Mouse (Mus musculus) regulatory T cell (primary cell): ENCODE data around the gene Fbxl15.

Source experiments
- in situ Hi-C: fragments of 300-600 bp; cut with MboI, MseI; formaldehyde crosslinking; loops from one replicate; pipeline ENCODE4 v1.15.1; 2025; ENCODE audit warnings: high pct_unique_total_duplicates

Gene Fbxl15

DNA sequence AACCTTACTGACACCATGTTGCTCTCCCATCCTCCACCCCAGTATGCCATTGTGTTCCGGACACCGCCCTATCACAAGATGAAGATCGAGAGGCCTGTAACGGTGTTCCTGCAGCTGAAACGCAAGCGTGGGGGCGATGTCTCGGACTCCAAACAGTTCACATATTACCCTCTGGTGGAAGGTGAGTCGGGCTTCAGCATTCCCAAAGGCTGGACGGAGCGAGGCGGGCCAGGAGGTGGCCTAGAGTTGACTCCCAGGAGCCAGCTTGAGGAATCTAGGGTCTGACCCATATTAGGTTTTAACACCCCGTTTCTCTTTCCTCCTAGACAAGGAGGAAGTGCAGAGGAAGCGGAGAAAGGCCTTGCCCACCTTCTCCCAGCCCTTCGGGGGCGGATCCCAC, 19.7 kb upstream of the Fbxl15 start:
- in situ Hi-C loops, result loop anchor here (5.0 kb wide), 1 partner anchor 511 kb away; no protein-coding TSS in a partner anchor

DNA sequence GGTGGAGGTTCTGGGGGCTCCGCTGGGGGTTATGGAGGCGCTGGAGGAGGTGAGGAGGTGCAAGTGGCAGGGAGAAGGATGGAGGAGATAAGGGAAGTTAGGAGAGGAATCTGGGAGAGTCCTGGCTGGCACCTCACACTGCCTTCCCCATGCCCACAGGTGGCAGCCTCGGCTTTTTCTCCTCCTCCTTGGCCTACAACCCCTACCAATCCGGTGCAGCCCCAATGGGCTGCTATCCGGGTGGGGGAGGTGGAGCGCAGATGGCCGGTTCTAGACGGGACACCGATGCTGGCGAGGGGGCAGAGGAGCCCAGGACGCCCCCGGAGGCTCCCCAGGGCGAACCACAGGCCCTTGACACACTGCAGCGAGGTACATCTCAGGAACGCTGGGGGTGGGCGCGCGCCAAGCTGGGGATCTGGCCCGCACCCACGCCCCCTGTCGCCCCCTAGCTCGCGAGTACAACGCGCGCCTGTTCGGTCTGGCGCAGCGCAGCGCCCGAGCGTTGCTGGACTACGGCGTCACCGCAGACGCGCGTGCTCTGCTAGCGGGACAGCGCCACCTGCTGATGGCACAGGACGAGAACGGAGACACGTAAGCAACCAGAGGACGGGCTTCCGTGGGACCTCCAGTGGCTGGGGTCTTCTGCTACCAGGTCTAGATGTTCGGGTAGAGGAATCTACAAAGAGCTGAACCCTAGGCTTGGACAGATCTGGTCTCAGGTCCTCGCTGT, 19.1 kb upstream of the Fbxl15 start:
- in situ Hi-C loops, result loop anchor here (5.0 kb wide), 1 partner anchor 512 kb away; no protein-coding TSS in a partner anchor

DNA sequence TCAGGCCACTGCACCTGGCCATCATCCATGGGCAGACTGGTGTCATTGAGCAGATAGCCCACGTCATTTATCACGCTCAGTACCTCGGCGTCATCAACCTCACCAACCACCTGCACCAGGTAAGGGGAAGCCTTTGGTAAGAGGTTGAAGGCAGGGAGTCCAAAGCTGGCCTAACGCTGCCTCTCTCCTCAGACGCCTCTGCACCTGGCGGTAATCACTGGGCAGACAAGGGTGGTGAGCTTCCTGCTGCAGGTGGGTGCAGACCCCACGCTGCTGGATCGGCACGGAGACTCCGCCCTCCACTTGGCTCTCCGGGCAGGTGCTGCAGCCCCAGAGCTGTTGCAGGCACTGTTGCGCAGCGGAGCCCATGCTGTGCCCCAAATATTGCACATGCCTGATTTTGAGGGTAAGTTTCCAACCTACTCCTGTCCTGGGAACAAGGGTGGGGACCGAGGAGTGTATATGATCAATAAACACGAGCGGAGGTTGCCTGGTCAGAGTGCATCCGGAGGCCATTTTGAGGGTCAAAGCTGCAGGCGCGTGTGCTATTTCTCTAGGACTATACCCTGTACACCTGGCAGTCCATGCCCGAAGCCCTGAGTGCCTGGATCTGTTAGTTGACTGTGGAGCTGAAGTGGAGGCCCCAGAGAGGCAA, 18.2 kb upstream of the Fbxl15 start:
- in situ Hi-C loops, result loop anchor here (5.0 kb wide), 1 partner anchor 512 kb away; no protein-coding TSS in a partner anchor

DNA sequence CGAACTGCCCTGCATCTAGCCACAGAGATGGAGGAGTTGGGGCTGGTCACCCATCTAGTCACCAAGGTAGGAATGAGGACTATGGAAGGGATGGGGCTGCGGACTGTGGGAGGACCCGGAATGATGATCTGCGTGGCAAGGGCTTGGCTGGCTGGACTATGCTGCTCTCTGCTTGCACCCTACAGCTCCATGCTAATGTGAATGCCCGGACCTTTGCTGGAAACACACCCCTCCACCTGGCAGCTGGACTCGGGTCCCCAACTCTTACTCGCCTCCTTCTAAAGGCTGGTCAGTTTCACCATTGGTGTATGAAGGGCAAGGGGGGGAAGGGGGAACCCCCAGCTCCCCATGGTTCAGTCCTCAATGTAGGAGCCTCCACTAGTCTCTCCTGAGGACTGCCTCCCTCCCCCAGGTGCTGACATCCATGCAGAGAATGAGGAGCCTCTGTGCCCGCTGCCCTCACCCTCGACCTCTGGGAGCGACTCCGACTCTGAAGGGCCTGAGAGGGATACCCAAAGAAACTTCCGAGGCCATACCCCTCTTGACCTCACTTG, 17.6 kb upstream of the Fbxl15 start:
- in situ Hi-C loops, result no loop called here

DNA sequence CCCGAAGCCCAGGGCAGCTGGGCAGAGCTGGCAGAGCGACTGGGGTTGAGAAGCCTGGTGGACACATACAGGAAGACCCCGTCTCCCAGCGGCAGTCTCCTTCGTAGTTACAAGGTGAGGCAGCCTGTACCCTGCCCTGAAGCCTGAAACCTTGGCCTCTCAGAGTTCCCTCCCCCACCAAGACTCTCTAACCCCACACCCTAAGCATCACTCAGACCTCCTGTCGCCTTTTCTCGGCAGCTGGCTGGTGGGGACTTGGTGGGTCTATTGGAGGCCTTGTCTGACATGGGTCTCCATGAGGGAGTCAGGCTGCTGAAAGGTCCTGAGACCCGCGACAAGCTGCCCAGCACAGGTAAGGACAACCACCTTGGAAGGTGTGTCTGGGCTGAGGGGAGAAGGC, 16.6 kb upstream of the Fbxl15 start:
- in situ Hi-C loops, result no loop called here

DNA sequence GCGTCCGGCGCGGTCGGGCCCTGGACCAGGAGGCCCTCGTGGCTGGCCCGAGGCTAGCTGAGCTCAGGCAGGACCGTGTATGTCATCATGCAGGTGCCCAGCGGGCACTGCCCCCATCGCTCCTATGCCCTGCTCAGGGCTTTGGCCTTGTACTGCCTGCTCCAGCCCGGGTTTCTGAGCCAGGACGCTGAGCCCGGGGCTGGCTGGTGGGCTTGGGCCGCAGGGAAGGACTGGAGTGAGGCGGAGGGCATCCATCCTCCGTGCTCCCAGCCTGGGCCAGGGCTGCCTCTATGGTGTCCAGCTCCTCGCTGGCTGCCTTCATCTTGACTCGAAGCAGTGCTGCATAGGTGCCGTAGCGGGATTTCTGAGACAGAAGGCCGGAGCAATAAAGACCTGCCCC, 15.4 kb upstream of the Fbxl15 start:
- in situ Hi-C loops, result no loop called here

DNA sequence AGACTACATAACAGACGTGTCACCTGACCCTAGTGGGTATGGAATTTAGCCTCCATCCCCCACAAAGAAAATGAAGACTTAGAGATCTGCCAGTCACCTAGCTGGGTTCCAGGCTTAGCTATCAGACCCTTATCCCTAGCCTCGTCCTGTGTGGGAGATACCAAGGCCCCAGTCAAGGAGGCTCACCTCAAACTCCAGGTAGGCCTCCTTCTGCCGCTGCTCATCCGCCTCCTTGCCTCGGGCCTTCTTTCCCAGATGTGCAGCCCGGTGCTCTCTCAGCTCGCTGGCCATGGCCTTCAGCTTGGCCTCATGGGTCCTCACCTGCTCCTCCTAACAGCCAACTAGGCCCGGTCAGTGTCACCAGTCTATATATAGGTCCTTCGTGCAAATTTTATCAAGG, 14.9 kb upstream of the Fbxl15 start:
- in situ Hi-C loops, result no loop called here

DNA sequence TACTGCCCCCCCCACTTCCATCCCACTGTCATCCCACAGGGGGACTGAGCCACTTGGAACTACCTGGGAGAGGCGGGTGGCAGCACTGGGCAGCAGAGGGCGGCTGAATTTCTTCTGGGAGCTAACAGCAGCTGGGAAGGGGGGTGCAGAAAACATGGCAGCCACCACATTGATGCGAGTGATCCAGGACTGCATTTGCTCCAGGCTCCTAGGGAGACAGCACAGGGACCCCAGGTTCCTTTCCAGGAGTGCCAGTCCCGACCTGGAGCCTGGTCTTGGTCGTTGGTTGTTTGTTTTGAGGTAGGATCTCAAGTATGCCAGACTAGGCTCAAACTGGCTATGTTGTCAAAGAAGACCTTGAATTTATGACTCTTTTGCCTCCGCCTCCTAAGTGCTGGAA, 14.4 kb upstream of the Fbxl15 start:
- in situ Hi-C loops, result no loop called here

DNA sequence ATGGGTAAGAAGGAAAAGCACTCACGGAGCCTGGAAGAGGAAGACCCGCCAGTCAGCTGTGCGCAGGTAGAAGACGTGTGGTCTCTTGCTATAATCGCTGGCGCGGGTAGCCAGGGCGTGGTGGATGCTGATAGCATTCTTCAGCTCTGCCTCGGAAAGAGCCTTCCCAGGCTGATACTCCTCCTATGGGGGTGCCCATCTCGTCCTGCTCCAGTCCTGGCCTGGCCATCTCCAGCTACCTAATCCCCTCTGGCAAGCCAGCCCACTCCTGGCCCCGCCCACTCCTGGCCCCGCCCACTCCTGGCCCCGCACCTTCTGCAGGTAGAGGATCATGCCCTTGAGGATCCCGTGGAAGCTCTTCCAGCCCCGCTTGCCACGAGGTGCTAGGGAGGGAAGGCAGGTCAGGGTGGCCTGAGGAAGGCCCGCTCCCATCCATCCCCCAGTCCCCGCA, 13.8 kb upstream of the Fbxl15 start:
- in situ Hi-C loops, result no loop called here

DNA sequence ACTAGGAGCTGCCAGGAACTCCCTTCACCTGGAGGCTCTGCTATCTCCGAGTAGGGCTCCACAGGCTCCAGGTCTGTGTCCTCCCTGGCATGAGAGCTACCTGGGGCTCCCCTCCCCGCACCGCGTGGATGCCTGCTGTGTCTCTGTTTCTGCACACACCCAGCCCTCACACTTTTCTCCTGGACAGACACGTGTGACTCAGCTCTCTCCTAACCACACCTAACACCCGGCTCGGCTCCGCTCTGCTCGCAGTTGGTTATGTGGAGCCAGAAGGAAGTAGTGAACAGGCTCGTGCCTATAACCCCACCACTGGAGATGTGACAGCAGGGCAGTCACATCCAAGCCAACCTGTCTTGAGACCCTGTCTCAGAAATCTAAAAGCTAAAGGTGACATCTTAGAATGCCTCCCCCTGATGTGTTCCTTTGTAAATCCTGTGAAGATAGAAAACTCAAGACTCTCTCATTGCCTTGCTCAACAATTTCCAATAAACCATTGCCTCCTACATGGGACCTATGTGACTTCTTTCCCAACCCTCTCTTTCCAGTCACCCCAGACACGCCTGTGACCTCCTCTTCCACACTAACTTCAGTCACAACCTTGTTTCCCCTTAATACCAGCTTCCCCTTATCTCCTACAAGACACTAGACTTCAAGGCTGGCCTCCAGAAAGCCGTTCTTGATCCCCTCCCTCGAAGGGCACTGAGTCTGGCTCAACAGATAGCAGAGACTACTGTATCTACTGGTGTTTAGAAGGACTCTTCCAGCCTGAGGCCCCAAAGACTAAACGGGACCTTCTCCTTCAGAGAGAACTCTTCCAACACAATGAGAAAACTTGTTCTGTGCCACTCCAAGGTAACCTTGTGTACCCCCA, 12.9 kb upstream of the Fbxl15 start:
- in situ Hi-C loops, result no loop called here

DNA sequence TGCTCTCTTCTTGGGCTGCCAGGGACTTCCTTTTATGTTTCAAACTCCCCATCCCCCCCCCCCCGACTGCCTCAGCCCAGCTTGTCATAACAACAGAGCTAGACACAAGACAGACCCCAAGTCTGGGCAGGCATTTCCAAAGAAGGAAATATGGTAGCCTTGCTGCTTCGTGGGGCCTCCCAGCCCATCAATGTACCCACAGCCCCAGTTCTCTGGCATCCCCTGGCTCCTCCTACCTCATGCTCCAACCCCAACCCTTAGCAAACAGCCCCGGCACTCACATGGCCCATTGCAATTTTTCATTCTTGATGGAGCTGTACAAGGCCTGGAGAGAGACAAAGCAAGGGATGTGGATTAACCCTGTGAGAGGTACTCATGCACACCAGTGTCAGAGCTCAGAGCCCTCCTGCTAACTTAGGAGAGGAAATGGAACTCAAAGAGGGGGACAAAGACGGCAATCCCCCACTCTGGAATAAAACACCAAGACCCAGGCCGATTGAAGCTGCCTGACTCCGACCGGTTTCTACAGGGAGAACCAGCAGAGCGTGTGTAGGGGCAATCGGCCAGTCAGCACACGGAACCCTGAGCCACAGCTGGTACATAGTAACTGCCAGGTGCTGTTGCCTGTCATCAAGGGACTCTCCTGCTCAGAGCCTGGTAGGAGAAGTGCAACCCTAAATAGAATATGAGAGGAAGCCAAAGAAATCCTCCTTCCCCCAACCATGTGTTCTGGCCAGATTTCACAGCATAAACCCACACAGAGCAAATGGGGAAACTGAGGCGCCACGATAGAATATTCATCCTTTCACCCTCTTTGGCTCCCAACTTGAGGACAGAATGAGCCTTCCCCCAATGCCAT, 12.0 kb upstream of the Fbxl15 start:
- in situ Hi-C loops, result no loop called here

DNA sequence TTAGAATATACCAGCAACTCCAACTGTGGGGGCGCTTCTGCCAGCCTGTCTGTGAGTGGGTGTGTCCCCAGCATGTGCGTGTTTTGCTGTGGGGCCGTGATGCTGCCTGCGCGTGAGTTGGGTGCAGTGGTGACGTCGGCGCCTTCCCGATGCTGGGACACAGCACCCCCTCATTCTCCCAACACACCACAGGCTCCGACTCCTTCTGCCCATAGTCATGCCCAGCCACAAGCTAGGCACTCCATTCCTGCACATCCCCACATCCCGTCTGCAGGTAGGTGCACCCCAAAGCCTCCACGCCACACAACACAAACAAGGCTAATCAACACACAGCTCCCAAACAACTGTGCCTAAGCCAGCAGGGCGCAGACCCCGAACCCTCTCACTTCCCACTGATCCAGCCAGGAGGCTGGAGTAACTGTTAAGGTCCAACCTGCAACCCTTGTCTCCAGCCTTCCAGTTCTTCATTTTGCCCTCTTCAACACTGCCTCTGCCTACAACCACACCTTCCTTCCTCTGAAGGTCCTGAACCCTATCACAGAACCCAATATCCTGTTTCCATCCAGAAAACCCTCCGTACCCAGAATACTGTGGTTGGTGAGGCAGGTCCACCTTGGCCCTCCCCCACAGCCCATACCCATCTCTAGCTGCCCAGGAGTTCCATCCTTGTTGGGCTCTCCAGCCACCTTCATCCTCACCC, 11.0 kb upstream of the Fbxl15 start:
- in situ Hi-C loops, result no loop called here

DNA sequence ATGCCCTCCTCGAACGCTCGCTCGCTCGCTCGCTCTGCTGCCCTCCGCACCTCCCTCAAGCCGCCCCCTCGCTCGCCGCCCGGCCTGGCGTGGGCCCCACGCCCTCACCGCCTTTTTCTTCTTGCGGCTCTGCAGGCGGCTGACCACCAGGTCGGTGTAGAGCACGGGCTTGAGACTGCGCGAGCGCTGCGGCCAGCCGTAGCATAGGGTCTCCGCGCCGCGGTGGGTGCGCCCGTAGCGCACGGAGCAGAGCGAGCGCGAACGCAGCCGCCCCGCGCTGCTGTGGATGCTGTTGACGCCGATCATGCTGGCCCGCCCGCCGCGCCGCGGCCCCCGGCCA, 10.5 kb upstream of the Fbxl15 start:
- in situ Hi-C loops, result no loop called here

DNA sequence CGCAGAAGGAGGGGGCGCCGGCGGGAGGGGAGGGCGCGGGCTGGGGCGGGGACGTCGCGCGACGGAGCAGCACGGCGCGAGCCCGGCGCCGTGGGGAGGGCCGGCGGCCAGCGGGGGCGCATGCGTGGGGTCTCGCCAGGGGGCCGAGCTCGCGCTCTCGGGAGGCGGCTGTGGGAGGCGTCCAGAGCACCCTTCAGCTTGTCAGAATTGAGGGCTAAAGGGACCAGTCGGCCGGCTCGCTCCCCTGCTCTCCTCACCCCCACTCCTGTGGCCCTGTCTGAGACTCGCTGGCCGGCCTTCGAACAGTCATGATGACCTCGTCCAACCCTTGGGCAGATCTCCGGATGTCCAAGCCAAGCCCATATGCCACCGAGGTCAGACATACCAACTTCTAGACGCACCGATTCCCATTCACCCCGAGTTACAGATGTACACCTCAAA, 9.9 kb upstream of the Fbxl15 start:
- in situ Hi-C loops, result no loop called here

DNA sequence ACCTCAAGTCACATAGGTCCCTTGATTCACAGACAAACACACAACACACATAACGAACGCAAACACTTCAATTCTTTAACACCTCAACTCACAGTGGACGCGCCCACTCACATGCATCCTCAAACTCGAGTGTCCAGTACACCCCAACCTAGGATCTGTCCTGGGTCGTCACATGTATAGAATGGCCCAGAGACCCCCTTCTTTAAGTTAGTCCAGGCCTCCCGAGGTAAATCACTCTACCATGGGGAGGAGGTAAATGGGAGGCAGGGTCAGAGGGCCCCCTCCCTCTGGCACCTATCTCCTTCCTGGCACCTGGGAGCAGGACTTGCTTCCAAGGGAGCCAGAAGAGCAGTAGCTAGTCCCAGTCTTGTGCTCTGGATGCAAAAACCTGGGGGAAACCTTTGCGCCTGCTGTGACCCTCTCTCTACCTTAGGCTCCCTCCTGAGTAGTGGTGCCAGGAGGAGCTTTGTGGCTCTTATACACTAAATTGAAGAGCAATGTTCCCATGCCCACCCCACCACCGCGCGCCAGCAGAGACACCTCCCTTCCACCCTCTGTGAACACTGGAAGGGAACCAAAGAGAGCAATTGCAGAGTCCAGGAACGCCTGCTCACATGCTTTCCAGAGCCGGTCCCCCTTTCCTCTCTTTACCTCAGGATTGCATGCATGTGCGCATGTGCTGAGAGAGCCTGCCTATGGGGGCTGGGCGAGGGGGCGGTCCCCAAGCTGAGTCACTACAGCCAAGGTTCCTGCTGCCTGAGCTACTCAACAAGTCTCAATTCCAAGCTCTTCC, 9.2 kb upstream of the Fbxl15 start:
- in situ Hi-C loops, result no loop called here

DNA sequence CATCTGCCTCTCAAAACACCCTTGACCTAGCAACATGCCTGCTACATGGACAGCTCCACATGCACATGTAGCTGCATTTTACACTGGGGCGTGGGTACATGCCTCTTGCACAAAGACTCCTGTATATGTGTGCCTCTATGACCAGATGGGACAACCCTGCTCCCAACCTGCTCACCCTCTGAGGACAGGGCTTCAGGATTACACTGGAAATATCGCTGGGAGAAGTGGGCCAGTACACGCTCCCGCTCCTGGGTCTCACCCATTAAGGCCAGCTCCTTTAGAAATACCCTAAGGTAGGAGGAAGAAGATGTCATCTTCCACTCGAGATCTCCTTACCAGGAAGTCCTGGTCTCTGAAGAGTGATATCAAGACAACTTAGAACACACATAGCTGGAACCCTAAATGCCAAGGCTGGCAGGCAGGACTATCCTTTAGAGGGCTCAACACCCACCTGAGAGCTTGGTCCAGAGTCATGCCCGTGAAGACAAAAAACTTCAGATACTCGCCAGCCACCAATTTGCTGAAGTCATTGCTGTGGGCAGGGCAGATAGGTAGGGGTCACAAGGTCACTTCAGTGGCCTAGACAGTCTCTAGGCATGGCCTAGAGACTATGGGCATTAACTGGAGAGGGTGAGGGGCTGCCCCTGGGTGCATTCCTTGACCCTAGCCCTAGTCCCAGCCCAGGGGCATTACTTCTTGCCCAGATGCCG, 7.8 kb upstream of the Fbxl15 start:
- in situ Hi-C loops, result no loop called here

DNA sequence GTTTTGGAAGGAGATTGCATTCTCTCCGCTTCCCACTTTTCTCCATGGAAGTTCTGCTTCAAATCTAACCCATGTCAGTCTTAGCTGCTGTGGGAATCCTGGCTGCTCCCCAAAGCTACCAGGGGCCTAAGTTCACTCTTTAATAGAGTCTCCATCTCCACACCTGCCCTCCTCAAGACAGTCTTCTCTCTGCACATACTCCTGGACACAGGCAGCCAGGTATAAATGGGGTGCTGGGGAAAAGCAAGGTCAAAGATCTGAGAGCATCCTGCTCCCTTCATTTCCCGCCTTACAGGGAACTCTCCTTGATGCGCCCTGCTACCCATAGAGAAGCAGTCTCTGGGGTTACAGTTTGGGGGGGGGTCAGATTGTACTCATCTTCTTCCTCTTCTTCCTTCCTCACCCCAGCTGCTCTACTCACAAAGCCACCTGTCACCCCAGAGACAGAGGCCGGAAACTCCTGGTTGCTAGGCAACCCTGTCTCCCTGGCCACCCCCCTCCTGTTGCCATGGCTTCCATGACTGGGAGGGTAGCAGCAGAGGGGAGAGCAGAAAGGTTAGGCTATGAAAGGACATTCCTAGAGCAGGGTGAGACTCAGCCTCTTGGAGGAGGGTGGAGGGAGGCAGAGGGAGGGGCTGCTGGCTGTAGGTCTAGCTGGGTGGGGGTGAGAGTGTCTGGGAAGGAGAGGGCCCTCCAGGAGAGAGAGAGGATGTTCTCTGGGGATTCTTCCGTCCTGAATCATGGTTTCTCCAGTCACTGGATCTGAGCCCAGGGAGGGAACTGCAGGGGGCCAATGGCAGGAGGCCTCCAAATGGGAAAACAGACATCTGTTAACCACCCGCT, 6.7 kb upstream of the Fbxl15 start:
- in situ Hi-C loops, result no loop called here
